Mouse (Mus musculus) retina, embryonic 14.5 days (tissue): ENCODE measurements at regions not wholly inside any gene's neighbourhood (a gene's known extent, or its start where the extent isn't known, plus 50 kb on each side); places are given as distances from the start of the nearest gene placed in this dataset.

ENCODE experiments used
- DNase-seq: peaks from one replicate; pipeline ENCODE4 v3.0.0-alpha.2; 2015; ENCODE audit warnings: low spot score

DNA sequence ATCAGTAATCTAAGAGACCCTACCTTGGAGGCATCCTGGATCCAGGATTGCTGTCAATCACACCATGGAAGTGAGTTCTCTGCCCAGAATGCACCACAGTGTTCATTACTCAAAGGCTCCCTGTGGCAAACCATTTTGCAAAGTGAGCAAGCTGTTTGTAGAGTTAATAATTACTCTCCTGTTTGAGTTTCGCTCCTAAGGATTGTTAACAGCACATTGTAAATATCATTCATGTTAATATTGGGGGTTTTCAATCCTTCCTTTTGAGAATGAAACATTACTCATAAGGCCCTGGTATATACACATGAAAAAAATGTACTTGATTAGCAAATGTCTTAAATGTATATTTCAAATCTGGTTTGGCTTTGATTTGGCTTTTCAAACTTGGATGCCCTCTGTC, 58.1 kb upstream of the Clstn2 start:
- DNase-seq, result no peak

DNA sequence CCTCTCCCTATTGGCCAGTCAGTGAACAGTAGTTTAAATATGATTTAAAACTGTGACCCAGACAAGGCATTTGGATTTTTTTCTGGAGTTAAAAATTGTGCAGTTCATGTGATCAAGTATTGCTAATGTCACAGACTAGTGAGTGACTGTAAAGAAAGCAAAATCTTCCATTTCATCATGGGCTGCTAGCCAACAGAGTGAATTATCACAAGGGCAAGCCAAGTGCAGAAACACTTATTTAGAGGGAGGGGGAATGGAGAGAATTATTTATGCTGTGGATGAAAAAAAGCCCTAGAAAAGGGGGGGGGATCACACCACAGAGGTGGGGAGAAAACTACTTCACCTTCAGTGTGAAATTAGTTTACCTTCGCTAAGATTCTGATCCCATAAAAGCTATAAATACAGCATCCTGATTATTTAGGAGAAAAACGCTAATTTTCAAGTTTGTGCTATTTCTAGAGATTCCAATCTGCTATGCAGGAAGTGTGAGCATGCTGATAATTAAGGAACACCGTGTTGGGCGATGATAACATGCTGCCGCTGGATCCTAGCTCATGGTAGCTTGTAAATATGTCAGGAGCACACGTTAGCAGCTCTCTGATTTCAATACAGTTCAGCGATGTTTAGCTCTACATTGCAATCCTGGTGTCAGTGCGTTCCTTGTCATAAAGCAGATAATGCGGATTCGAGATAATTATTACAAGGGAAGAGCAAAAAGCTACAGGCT, 62.2 kb upstream of the Clstn2 start:
- no peak for DNase-seq

DNA sequence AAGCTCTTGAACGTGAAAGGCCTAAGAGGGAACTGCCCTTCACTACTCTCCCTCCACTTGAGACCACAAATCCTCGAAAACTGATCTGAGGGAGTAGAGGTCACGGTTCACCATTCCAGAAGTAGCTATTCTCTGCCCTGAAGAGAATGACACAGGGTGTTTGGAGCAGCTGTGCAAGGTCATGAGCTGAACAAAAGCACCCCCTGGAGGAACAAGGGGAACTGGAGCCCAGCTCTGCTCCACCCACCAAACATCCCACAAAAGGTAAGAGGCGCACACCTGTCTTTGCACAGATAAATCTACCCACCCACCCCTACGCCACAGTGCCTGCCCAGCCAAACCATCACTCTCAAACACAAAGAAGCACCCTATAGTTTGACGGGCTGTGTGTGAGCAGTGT, 90.4 kb upstream of the Clstn2 start:
- no peak for DNase-seq

DNA sequence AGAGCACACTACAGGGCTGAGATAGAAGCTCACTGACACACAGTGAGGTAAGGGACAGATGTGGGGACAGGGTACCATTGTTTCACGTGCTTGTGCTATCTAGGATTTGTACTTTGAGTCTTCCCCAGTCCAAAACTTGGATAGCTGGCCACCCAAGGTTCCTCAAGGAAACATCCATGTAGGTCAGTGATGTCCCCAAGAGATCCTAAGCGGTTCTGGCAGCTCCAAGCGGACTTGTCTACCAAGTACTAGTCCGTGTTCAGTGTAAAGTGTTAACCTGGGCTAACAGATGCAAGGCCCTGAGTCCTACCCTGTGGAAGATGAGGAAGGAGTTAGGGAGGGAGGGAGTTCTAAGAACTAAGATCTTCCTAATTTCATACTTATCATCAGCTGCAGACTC, 96.6 kb upstream of the Clstn2 start:
- no peak for DNase-seq

DNA sequence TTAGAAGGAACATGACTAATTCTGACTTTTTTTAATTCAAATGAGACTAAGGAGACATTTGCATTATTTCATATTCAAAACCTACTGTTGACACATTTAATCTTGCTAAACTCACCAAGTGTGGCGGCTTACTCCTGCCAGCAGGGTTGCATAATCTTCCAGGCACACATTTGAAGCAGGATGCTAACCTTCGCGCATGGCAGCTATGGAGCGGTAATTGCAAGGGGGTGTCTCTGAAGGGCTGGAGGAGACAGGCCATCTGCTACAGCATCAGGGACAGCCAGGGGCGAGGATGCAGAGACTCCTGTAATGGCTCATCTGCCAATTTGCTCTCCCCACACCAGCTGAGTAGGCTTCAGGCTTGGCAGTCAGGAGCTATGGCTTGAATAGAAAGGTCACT, 97.9 kb upstream of the Clstn2 start:
- no peak for DNase-seq

DNA sequence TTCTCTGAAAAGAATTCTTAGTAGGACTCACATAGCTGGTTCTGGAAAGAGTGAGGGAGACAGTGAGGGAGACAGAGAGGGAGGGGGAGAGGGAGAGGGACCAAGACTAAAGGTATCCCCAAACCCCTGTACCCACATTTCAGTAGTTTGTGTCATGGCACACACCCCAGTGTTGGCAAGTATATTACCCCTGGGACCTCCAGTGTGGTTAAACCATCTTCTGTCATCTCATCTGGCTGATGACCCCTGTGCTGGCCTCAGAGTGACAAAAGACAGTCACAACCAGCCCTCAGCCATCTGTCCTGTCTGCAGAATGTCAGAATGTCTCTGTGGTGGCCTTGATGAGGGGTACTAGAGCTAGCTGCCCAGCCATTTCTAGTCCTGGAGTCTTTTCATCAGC, 107.6 kb upstream of the Clstn2 start:
- no peak for DNase-seq

DNA sequence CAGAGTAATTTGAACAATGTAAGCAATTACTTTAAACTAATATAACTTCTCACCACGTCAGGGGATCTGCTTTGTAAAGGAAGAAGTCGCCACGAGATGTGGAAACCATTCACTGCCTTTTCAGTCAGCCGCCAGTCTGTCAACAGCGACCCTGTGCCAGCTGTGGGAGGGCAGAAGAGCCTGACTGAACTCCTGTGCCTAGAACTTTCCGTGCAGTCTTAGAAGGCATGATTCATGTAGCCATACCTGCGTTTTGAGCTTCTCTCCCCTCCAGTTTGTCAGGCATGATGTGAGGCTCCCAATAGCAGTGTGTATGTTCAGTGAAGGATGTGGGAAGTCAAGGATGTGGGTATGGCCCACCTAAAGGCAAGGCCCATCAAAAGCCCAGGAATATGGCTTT, 109.1 kb upstream of the Clstn2 start:
- no peak for DNase-seq

DNA sequence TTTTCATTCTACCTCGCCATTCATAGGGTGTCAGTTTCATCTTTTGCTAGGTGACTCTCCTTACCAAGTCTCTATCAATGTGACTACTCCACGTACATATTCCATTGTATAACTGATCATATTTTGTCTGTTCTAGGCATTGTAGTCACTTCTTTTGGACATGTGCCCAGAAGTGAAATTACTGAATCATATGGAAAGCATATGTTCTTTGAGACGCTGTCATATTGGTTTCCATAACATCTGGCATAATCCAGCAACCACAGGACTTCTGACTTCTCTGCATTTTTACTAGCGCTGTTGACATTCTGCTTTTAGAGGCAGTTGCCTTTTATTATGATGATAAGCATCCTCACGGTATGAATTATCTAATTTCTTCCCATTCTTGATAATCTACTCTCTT, 113.9 kb upstream of the Clstn2 start:
- no peak for DNase-seq

DNA sequence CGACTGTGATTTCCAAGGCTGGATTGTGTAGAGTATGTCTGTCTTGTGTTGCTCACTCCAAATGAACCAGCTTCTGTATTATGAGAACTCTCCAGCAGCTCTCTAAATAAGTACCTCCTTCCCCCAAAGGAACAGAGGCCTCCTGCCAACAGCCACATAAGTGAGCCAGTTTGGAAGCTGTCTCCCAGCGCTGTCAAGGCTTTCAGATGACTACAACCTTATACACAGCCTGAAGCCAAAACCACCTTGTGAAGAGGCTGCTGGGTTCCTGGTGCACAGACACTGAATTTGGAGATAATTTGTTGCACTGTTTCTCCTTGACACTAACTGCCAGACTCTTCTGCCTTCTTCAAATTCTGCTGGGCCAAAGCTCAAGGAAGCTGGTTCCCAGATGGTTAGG, 125.4 kb upstream of the Clstn2 start:
- DNase-seq, result no peak

DNA sequence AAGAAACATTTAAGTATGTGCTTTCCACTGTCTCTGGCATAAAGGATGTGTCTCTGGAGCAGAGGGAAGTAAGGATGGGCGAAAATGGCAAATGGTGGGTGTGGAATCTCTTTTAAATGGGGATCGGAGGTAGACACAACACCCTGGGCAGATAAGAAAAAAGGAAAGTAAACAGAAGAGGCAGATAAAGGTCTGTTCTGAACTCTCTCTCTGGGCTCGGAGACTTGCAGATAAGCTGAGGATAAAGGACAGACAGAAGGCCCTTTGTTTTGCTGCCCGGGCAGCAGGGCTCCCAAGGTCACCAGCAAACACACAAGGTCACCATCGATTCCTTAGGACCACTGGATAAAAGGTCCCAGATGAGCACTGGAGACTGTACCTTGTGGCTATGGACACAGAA, 122.7 kb upstream of the Nmnat3 start:
- no peak for DNase-seq

DNA sequence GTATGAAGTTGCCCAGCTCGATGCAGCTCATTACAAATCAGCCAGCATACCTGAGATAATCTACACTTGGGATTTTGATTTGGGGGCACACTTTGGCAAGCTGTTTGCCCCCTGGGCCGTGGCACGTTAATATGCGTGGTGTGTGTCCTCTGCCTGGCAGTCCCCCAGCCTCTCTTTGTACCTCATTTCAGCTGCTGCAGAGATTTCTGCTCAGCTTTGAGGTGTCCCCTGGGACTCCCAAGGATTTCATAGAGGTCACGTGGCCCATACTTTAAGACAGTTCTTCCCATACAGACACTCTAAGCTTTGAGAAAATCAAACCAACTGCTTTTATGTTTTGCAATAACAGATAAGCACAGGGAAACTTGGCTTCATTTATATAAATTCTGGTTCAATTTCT, 113.2 kb upstream of the Nmnat3 start:
- no peak for DNase-seq

DNA sequence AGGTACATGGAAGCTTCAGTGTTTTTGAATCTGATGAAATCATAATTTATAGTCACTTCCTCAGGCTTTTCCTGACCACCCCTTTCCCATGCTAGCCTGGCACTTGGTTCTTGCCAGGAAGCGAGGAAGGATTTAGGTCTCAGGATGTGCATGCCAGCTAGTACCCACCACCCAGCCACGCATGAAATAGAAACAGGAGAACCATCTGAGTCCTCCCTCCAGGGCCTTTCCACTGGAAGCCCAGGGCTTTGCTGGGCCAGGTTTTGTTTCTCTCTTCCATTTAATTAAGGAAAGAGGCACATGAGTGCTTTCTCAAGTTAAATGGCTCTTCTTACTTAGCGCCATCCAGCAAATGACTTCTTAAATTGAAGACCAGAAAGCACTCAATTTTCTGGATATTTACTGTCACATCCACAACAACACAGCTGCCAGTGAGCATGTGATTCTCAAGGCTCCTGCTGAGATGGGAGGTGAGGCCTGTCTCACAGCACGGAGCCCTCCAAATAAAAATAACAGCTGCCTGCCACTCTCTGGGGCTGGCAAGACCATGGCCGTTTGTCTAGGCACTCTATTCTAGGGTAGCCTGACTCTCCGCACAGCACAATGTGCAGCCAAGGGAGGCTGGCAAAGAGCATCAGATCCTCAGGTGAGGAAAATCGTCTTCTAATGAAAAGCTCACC, 110.4 kb upstream of the Nmnat3 start:
- DNase-seq, result no peak

DNA sequence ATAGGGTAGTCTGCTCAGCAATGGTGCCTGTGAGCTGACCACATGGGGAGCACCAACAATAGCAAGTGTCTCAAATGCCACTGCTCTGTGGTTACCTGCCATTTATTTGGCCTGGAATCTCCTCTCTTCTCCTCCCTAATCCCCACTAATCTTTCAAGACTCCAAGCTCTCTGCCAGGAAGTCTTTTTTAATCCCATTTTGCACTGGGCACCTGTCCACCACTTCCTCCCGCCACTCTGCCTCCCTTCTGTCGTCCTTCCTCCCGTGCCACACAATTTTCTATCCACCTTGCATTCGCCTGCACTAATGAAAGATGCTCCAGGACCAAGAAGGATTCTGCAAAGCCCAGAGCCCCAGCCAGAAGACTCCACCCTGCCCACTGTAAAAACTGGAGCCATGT, 106.5 kb upstream of the Nmnat3 start:
- no peak for DNase-seq

DNA sequence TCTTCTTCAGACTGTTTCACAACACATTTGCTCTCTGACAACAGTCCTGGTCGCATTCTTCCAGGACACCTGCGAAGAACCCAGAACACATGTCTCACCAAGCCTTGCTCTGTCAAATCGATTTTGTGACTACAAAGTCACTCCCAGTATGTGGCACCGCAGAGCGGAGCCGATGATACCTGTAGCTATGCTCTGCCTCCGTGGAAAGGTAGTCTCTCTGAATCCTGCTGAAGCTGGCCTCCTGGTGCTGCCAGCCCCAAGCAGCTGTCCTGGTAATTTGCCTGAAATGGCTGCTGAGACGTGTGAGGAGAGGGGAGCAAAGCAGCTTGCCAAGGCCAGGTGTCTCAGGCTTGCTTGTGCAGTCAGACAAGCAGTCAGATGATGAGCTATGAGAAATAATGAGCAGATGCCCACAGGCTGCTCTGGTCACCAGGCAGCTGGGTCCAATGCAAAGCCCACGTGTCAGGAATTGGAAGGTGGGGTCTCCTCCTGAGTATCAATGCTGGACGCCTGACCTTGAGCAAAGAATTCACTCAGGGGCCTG, 100.4 kb upstream of the Nmnat3 start:
- DNase-seq, result no peak

DNA sequence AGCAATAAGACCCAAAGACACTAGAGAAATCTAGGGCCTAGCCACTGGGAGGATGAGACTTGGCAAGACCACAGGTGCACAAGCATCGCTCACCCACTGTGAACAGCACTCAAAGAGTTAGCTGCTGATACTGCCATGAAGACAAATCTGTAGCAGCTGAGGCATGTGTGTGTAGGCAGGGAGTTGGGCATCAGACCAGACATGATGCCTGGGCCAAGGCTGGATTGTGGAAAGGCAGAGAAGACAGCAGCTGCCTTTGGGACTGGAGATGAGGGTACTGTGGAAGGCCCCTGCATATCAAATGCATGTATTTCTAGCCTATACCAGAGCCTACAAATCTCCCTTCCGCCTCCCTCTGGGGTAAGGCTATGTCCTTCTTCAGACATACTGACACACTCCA, 92.9 kb upstream of the Nmnat3 start:
- no peak for DNase-seq

DNA sequence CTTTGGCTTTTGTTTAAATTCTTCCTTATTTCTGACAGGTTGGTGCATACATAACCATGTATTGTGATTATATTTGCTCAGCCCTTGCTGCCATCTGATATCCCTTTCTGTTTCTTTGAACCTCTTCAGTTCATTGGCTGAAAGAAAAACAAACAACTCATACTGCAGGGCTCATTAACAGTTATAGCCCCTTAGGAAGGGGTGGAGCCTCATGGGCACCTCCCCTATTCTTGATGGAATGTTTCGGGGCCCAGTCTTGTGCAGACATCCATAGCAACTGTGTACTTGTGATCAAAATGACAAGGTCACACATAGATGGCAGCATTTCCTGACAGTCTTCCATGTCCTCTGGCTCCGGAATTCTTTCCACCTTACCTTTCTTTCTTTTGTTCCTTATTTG, 68.4 kb upstream of the Nmnat3 start:
- peak; percentile 8 for DNase-seq

DNA sequence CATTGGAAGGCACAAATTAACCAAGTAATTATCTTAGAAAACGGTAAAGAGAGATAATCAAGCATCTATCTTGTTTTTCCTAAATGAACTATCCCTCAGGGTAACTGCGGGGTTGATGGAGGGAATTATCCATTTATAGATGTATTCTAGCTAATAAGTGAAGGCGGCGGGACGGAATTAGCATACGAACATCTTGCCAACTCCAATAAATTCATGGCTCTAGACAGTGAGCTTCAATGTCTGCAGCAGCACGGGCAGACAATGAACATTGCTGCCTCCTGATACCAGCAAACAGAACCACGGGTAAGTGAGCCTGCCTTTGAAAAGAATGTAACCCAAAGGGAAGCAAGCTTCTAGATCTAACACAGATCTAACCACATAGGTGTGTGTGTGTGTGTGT, 66.9 kb upstream of the Nmnat3 start:
- peak; percentile 4 for DNase-seq

DNA sequence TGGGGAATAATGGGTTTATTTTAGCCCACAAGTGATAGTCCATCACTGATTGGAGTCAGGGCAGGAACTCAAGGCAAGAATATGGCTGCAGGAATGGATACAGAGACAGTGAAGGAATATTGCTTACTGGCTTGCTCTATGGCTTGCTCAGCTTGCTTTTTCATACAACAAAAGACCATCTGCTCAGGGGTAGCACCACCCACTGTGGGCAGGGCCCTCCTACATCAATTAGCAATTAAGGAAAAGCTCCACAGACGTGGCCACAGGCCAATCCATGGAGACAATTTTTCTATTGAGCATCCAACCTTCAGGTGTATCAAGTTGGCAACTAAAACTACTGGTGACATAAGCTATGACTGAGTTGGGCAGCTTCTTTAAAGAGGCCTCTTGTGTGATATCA, 65.5 kb upstream of the Nmnat3 start:
- peak; percentile 6 for DNase-seq

DNA sequence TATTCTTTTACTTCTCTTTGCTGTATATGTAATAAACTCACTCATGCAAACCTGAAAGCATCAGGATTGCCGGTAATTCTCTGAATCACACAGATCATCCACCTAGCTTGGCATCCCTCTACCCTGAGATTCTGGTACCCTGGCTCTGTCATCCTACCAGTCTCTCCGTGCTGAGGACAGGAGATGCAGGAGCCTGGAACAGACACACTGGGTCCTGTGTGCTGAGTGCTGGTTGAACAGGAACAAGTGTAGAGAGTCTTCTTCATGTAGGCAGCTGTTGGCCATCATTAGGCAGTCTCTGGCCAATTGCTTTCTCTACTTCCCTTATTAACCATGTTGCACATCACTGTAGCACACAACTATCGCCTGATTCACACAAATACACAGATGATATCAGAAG, 59.0 kb upstream of the Nmnat3 start:
- no peak for DNase-seq

DNA sequence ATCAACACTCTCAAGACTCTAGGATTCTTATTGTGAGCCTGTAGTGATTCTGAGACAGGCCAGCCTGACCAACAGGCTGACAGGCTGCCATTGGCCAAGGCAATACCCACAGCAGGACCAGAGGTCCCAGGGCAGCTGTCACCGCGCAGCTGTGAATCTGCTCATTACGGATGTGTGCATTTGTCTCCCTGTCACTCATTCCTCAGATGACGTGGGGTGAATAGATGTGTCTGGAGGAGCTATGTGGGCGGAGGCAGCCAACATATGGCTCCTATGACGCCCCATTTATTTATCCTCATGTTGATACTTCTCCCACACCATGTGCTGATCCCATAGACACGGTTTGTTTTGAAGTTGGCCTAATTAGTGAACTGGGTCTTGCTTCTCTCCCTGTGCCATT, 58.3 kb upstream of the Nmnat3 start:
- DNase-seq, result no peak

DNA sequence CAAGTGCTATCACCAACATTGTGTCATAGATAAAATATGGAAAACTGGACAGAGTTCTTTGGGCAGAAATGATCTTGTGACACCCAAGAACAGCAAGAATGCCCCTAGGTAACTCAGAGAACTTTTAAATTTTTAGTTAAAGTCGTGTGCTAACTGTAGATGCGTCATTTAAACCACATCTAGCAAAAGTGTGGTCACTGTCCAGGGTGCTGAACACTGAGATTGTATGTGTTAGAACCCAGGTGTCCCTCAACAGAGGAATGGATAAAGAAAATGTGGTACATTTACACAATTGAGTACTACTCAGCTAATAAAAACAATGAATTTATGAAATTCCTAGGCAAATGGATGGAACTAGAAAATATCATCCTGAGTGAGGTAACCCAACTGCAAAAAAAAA, 52.5 kb upstream of the Nmnat3 start:
- DNase-seq, result peak; percentile 36
